Mouse (Mus musculus) right cerebral cortex, postnatal 14 days (tissue): ENCODE data around the gene Hist1h1e.
A peak's percentile ranks its signal among the peaks of the same experiment; 100 is the strongest.
"Not testable (repeated sequence)": the region's sequence is repeated elsewhere in the genome, so short reads cannot be mapped to it uniquely, and the experiment has no call there.

Source experiments
- DNase-seq: peaks from one replicate; pipeline ENCODE4 v3.0.0; 2022

Hist1h1e gene

DNA sequence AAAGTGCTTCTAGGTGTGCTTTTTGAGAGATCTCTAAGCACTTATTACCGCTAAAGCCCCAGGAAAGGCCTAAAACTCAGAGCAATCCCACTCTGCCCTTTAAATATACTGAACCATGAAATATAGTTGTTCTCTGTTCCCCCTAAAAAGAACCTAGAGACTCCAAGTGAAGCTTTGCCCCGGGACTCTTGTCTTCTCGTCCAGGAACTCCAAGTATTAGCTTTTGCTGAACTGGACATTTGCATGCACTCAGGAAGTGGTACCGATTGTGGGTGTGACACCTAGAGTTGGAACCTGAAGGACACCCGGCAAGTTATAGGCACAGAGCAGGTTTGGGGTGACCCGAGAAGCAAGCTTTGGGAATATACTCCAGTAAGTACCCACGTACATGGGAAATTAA is 31.2 kb downstream of the Hist1h1e start:
- DNase-seq: no peak

DNA sequence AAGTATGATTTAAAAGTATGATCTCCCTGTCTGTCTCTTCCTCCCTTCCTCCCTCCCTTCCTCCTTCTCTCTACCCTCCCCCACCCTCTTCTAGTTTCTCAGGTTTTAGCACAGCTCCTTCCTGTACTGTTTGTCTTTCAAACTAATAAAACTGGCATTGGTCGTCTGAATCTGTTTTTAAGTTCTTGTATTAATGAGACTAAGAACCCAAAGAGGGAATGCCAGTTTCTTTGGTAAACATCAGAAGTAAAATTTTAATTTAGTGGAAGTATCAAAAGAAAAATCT is 35.5 kb downstream of the Hist1h1e start:
- DNase-seq: no peak

GRCm38 (mm10) chr13:23586099-23586939 is 36.0 kb downstream of the Hist1h1e start:
- DNase-seq: no peak

DNA sequence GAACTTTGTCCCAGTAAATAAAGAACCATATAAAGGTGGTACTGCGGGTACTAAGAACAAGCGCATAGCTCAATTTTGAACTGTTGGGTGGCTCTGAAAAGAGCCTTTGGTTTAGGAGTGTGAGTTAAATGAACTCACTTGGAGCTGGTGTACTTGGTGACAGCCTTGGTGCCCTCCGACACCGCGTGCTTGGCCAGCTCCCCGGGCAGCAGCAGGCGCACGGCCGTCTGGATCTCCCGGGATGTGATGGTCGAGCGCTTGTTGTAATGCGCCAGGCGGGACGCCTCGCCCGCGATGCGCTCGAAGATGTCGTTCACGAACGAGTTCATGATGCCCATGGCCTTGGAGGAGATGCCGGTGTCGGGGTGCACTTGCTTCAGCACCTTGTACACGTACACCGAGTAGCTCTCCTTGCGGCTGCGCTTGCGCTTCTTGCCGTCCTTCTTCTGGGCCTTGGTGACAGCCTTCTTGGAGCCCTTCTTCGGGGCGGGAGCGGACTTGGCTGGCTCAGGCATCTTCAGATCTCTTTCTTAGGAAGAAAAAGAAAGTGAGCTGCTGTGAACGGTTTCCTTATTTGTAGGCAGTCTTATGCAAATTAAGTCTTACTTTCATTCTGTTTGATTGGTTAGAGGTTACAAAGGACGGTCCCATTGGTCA is 36.8 kb downstream of the Hist1h1e start:
- DNase-seq: peak; percentile 43

GRCm38 (mm10) chr13:23585029-23585441 is 37.3 kb downstream of the Hist1h1e start:
- peak; percentile 69 for DNase-seq

DNA sequence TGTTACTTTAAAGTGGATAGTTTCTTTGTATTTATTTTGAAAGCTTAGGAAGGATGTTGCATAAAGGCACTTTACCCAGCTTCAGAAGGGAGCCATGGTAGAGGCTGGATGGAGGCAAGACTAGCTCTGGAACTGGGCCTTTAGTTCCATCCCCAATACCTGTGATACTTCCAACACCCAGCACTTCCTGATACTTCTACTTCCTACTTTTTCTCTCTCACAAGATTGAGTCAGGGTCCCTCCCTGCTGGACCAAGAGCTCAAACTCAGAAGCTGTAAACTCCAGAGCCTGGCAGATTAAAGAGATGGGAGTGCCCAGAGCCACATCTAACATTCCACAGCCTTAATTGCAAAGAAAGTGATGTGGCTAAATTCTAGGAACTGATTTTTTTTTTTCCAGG is 38.0 kb downstream of the Hist1h1e start:
- no peak for DNase-seq

DNA sequence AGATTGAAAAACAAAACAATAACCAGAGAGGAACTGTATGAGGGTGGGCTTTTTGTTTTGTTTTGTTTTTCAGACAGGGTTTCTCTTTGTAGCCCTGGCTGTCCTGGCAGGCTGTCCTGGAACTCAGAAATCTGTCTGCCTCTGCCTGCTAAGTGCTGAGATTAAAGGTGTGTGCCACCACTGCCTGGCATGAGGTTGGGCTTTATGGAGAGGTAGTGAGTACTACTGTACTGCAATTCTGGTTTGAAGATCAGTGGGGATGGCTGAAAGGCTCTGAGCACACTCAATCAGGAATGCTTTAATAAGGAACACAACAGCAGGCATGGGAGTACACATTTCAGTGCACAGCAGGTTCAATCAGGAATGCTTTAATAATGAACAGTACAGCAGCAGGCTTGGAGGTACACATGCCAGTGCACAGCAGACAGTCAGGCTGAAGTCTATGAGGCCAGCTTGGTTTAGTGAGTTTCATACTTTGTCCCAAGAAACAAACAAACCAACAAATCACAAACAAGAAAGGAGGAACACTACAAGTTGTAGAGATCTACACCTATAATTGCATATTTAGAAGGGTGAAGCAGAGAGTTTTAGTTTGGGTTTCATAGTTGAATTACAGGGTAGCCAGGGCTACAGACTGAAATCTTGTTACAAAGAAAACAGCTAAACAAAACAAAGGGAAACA is 38.8 kb downstream of the Hist1h1e start:
- no peak for DNase-seq

DNA sequence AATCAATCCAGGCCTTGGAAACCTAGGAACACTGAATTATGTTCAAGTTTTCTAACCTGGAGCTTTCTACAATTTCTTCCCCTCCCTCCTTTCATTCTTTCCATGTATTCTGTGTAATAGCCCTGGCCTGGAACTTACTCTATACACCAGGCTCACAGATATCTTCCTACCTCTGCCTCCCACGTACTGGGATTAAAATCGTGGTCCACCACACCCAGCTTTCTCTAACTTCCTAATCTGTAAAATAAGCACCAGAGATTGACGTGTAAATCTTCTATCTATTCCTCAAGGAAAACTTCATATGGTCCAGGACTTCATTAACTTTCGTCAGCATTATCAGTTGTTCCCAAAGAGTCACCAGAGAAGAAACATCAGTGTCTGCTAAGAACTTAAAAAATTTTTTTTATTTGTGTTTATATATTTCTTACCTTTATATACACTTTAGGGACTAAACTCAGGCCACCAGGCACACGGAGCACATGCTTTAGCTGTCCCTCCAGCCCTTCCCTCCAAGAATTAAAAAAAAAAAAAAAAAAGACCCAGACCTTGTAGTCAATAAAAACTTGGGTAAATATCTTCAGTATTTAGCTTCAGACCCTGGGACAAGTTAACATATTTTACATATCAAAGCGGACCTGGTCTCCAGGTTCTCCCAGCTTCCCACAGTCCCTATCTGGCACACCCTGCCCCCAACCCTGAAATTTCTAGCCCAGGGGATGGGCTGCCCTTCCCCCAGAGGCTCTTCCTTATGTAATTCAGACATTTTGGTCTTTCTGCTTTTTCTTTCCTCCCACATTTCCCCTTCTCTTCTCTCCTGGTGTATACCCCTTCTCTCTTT is 39.9 kb downstream of the Hist1h1e start:
- DNase-seq: no peak

GRCm38 (mm10) chr13:23581408-23582218 is 40.7 kb downstream of the Hist1h1e start, which contains the start of gene Hist1h4d:
TSS of gene Hist1h4d (plus strand) at chr13:23581598.
- peak; percentile 81 for DNase-seq

DNA sequence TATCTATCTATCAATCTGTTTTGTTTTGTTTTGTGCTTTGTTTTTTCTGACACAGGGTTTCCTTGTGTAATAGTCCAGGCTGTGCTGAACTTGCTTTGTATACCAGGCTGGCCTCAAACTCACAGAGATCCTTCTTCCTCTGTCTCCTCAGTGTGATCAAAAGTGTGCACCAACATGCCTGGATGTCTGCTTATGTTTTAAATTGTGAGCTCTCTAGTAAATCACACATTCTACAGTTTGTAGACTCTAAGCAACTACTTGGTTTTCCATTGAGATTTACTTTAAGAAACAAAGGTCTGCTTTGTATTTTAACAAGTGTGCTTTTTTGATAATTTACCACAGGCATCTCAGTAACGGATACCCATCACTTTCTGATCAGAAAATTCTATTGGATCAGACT is 44.5 kb downstream of the Hist1h1e start:
- DNase-seq: no peak

GRCm38 (mm10) chr13:23576906-23577639 is 45.3 kb downstream of the Hist1h1e start:
- no peak for DNase-seq

DNA sequence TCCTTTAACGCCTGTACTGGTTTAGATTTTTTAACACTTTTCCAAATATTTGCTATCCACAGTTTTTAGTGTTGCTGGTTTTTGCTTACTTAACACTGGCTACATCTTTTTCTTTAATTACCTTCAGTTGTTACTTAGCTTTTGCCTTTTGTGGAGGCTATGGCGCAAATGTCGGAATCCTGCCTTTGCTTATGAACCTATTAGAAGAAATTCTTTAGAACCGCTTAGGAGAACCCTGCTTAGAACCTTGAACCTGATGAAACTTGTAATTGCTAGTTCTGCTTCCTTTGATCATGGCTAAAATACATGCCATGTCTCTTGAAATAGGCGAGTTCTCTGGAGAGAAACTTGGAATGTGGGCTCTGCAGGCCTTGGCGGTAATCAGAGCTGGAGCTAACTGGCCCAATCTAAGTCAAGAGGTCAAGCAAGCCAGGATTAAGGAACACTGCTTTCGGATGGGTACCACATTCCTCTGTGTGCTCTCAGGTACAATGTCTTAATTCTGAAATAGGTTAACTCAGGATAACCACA is 45.9 kb downstream of the Hist1h1e start:
- DNase-seq: no peak

DNA sequence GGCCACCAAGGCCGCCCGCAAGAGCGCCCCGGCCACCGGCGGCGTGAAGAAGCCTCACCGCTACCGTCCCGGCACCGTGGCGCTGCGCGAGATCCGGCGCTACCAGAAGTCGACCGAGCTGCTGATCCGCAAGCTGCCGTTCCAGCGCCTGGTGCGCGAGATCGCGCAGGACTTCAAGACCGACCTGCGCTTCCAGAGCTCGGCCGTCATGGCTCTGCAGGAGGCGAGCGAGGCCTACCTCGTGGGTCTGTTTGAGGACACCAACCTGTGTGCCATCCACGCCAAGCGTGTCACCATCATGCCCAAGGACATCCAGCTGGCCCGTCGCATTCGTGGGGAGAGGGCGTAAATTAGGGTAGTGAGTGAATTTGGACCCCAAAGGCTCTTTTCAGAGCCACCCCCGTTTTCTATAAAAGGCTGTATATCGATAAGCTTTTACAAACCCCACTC is 46.5 kb downstream of the Hist1h1e start:
- DNase-seq: not testable (repeated sequence)

DNA sequence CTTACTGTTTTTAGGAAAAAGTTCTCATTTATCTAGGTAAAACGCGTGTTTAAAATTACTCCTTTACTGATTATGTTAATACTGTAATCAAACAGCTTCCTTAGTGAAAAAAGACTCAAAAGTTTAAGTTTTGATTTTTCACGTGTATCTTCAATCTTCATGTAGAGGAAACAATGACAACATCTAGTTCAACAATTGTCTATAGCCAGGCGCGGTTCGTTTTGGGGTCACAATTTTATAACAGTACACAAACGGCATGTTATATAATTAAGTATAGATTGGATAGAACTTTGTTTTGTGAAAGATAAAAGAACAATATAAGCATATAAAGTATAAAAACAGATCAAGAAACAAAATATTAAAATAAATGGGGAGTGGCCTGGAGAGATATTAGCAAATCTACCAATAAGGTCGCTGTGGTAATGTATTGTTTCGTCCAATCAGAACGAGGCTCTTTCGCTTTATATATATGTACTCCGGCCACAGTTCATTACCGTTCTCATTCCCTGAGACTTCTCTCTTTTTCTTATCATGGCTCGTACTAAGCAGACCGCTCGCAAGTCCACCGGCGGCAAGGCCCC is 47.0 kb downstream of the Hist1h1e start, which contains the start of gene Hist1h3d:
Gene Hist1h3d (plus strand): TSS at position 493 of the 581 bp plus-strand sequence.
- DNase-seq: no peak

DNA sequence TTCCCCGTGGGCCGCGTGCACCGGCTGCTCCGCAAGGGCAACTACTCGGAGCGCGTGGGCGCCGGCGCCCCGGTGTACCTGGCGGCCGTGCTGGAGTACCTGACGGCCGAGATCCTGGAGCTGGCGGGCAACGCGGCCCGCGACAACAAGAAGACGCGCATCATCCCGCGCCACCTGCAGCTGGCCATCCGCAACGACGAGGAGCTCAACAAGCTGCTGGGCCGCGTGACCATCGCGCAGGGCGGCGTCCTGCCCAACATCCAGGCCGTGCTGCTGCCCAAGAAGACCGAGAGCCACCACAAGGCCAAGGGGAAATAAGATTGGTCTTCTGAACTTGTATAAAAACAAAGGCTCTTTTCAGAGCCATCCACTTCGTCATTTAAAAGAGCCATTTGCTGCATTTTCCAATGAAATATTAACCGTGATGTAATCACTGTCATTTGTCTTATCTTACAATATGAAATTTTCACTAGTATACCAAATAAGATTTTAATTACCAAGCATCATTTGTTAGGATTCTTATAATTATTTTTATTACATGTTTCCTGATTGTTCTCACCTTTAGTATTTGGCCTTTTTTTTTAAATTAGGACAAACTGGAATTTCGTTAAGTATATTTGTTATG is 47.7 kb downstream of the Hist1h1e start:
- DNase-seq: not testable (repeated sequence)

- peak; percentile 88 for DNase-seq
These were observed 48.3 kb downstream of the Hist1h1e start, which contains the start of the genes Hist1h2bf and Hist1h2ad for GRCm38 (mm10) chr13:23573898-23574524. TSS of gene Hist1h2bf (minus strand) at chr13:23574196. TSS of gene Hist1h2ad (plus strand) at chr13:23574381.

GRCm38 (mm10) chr13:23573034-23573897 is 49.1 kb downstream of the Hist1h1e start:
- peak; percentile 10 for DNase-seq
